Mouse (Mus musculus): ENCODE measurements at regions not wholly inside any gene's neighbourhood (a gene's known extent, or its start where the extent isn't known, plus 50 kb on each side); places are given as distances from the start of the nearest gene placed in this dataset.

DNA sequence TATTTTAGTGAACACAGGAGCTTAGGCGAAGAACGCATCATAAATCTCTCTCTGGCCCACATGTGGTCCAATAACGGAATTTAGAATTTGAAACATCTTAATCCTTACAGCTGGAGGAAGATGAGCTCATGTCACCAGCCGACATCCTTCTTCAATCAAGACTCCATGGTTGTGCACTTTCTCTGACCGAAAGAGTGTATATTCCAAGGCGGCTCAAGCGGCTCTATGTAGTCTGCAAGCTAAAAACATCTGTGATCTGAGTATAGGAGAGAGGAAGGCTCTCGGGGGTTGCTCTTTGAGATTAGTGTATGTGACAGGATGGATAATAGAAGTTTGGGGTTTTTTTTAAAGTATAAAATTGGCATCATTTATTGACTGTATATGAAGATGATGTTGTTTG lies 689.9 kb upstream of the Sox9 start:
- Histone ChIP-seq H3K4me3 (no peak overlapping the region), H3K27me3 (ENCODE audit: poor library complexity, severe bottlenecking) (no peaks in the 10 kb centered on the region), H3K9me3 (no peaks in the 10 kb centered on the region), H3K4me1 (peaks cover 14% of the 10 kb centered on the region), H3K36me3 (replicated peaks) (no peaks in the 10 kb centered on the region), H3K27ac (no peak overlapping the region)
- WGBS: 87% methylated on average over 8 of the region's 8 CpGs
- no peak for DNase-seq (ENCODE audit: extremely low spot score, low spot score)

GRCm38 (mm10) chr11:112095009-112095408 lies 687.0 kb upstream of the Sox9 start:
- Histone ChIP-seq H3K4me1 (peaks cover 10% of the 10 kb centered on the region), H3K9me3 (no peaks in the 10 kb centered on the region), H3K27ac (no peak overlapping the region), H3K36me3 (replicated peaks) (no peaks in the 10 kb centered on the region), H3K27me3 (ENCODE audit: poor library complexity, severe bottlenecking) (no peaks in the 10 kb centered on the region), H3K4me3 (no peak overlapping the region)
- 55% methylated on average over 3 of the region's 3 CpGs for WGBS
- DNase-seq (ENCODE audit: extremely low spot score, low spot score): no peak

- no peaks in the 10 kb centered on the region for H3K9me3 ChIP-seq
- no peak for DNase-seq (ENCODE audit: extremely low spot score, low spot score)
- H3K36me3 ChIP-seq (replicated peaks): no peaks in the 10 kb centered on the region
- H3K4me3 ChIP-seq: no peak overlapping the region
- no peaks in the 10 kb centered on the region for H3K27me3 ChIP-seq (ENCODE audit: poor library complexity, severe bottlenecking)
- H3K4me1 ChIP-seq: peaks cover 10% of the 10 kb centered on the region
- 58% methylated on average over 1 of the region's 1 CpGs for WGBS
- no peak overlapping the region for H3K27ac ChIP-seq
Observed at GRCm38 (mm10) chr11:112098161-112098560, 683.9 kb upstream of the Sox9 start.

GRCm38 (mm10) chr11:112103252-112103651 lies 678.8 kb upstream of the Sox9 start:
- no peak overlapping the region for H3K27ac ChIP-seq
- no peak for DNase-seq (ENCODE audit: extremely low spot score, low spot score)
- no peaks in the 10 kb centered on the region for H3K4me1 ChIP-seq
- H3K27me3 ChIP-seq (ENCODE audit: poor library complexity, severe bottlenecking): no peaks in the 10 kb centered on the region
- H3K4me3 ChIP-seq: no peak overlapping the region
- no peaks in the 10 kb centered on the region for H3K36me3 ChIP-seq (replicated peaks)
- no peaks in the 10 kb centered on the region for H3K9me3 ChIP-seq
- WGBS: 83% methylated on average over 2 of the region's 2 CpGs

DNA sequence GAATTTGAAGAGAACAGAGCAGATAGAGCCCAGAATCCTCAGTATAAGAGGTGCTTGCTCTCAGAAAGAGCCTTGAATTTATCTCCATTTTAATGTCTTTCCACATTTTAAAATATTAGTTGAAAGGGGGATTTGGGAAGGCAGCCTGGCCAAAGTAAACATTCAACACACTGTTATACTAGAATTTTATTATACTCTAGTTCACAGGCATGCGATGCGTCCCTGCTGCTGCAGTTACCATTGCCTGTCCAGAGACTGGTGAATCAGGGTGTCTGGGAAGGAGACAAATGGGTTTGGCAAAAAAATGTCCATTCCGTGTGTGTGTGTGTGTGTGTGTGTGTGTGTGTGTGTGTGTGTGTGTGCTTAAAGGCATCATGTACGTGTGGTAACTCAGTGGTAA lies 675.1 kb upstream of the Sox9 start:
- Histone ChIP-seq H3K4me1 (no peaks in the 10 kb centered on the region), H3K4me3 (no peak overlapping the region), H3K36me3 (replicated peaks) (no peaks in the 10 kb centered on the region), H3K9me3 (no peaks in the 10 kb centered on the region), H3K27me3 (ENCODE audit: poor library complexity, severe bottlenecking) (no peaks in the 10 kb centered on the region), H3K27ac (no peak overlapping the region)
- no peak for DNase-seq (ENCODE audit: extremely low spot score, low spot score)
- WGBS: 91% methylated on average over 4 of the region's 4 CpGs

- Histone ChIP-seq H3K27me3 (ENCODE audit: poor library complexity, severe bottlenecking) (no peaks in the 10 kb centered on the region), H3K27ac (no peak overlapping the region), H3K9me3 (no peaks in the 10 kb centered on the region), H3K4me1 (no peaks in the 10 kb centered on the region), H3K4me3 (no peak overlapping the region), H3K36me3 (replicated peaks) (no peaks in the 10 kb centered on the region)
- no peak for DNase-seq (ENCODE audit: extremely low spot score, low spot score)
- WGBS: 91% methylated on average over 7 of the region's 7 CpGs
Observed at GRCm38 (mm10) chr11:112107314-112107713, 674.7 kb upstream of the Sox9 start.

GRCm38 (mm10) chr11:112121026-112121425 lies 661.0 kb upstream of the Sox9 start:
- H3K9me3 ChIP-seq: no peaks in the 10 kb centered on the region
- DNase-seq (ENCODE audit: extremely low spot score, low spot score): no peak
- WGBS: 93% methylated on average over 6 of the region's 6 CpGs
- H3K27ac ChIP-seq: no peak overlapping the region
- H3K27me3 ChIP-seq (ENCODE audit: poor library complexity, severe bottlenecking): no peaks in the 10 kb centered on the region
- H3K36me3 ChIP-seq (replicated peaks): no peaks in the 10 kb centered on the region
- 0 out of 2 replicates have a peak, but pooled peaks cover 3% of the 10 kb centered on the region for H3K4me1 ChIP-seq
- no peak overlapping the region for H3K4me3 ChIP-seq

DNA sequence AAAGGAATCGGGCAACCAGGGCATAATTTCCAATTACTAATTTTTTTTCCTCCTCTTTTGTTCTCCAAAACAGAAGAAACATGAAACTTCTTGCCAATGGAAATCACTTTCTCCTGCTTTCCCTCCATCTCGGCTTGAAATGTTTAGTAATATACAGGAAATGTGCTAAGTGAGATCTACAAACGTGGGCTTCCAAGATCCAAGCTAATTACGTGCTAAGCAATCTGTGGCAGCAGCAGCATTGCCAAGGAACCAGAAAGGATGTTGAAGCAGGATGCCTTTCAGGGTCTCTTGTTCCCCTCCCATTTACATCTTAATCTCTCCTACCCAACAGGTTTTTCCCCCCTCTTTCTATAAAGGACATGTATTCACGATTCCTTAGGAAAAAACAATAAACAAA lies 660.2 kb upstream of the Sox9 start:
- Histone ChIP-seq H3K27ac (no peak overlapping the region), H3K36me3 (replicated peaks) (no peaks in the 10 kb centered on the region), H3K4me3 (no peak overlapping the region), H3K9me3 (no peaks in the 10 kb centered on the region), H3K27me3 (ENCODE audit: poor library complexity, severe bottlenecking) (no peaks in the 10 kb centered on the region), H3K4me1 (0 out of 2 replicates have a peak, but pooled peaks cover 3% of the 10 kb centered on the region)
- WGBS: 72% methylated on average over 5 of the region's 5 CpGs
- DNase-seq (ENCODE audit: extremely low spot score, low spot score): no peak

GRCm38 (mm10) chr11:112125249-112125933 lies 656.6 kb upstream of the Sox9 start:
- WGBS: 93% methylated on average over 12 of the region's 12 CpGs
- H3K4me3 ChIP-seq: no peak overlapping the region

GRCm38 (mm10) chr11:112130090-112130489 lies 651.9 kb upstream of the Sox9 start:
- Histone ChIP-seq H3K4me3 (no peak overlapping the region), H3K27me3 (ENCODE audit: poor library complexity, severe bottlenecking) (no peaks in the 10 kb centered on the region)
- WGBS: 85% methylated on average over 4 of the region's 4 CpGs

More at GRCm38 (mm10) chr11:112125249-112125933, 656.6 kb upstream of the Sox9 start:
- no peak for DNase-seq (ENCODE audit: extremely low spot score, low spot score)
- Histone ChIP-seq H3K27ac (no peak overlapping the region), H3K4me1 (0 out of 2 replicates have a peak, but pooled peaks cover 3% of the 10 kb centered on the region), H3K27me3 (ENCODE audit: poor library complexity, severe bottlenecking) (no peaks in the 10 kb centered on the region), H3K36me3 (replicated peaks) (no peaks in the 10 kb centered on the region), H3K9me3 (no peaks in the 10 kb centered on the region)

GRCm38 (mm10) chr11:112137401-112138020 lies 644.5 kb upstream of the Sox9 start:
- 7% methylated on average over 8 of the region's 8 CpGs for WGBS
- no peak for DNase-seq (ENCODE audit: extremely low spot score, low spot score)
- peaks cover 40% of the 10 kb centered on the region for H3K4me1 ChIP-seq

More at GRCm38 (mm10) chr11:112130090-112130489, 651.9 kb upstream of the Sox9 start:
- no peak for DNase-seq (ENCODE audit: extremely low spot score, low spot score)
- Histone ChIP-seq H3K36me3 (replicated peaks) (no peaks in the 10 kb centered on the region), H3K27ac (no peak overlapping the region), H3K4me1 (no peaks in the 10 kb centered on the region), H3K9me3 (no peaks in the 10 kb centered on the region)

GRCm38 (mm10) chr11:112140058-112140457 lies 642.0 kb upstream of the Sox9 start:
- H3K4me3 ChIP-seq: no peak overlapping the region
- peaks cover 40% of the 10 kb centered on the region for H3K4me1 ChIP-seq
- H3K27ac ChIP-seq: no peak overlapping the region; the same call in 1 of the 2 replicates
- no peaks in the 10 kb centered on the region for H3K9me3 ChIP-seq
- DNase-seq (ENCODE audit: extremely low spot score, low spot score): no peak
- H3K36me3 ChIP-seq (replicated peaks): no peaks in the 10 kb centered on the region
- WGBS: 86% methylated on average over 9 of the region's 9 CpGs
- H3K27me3 ChIP-seq (ENCODE audit: poor library complexity, severe bottlenecking): no peaks in the 10 kb centered on the region

More at GRCm38 (mm10) chr11:112137401-112138020, 644.5 kb upstream of the Sox9 start:
- no peaks in the 10 kb centered on the region for H3K36me3 ChIP-seq (replicated peaks)
- no peaks in the 10 kb centered on the region for H3K27me3 ChIP-seq (ENCODE audit: poor library complexity, severe bottlenecking)
- H3K9me3 ChIP-seq: no peaks in the 10 kb centered on the region
- H3K27ac ChIP-seq: 0 out of 2 replicates have a peak overlapping the region, but pooled peaks have one; percentile 18
- no peak overlapping the region for H3K4me3 ChIP-seq

GRCm38 (mm10) chr11:112140495-112140894 lies 641.5 kb upstream of the Sox9 start:
- H3K4me3 ChIP-seq: no peak overlapping the region

More at GRCm38 (mm10) chr11:112140495-112140894, 641.5 kb upstream of the Sox9 start:
- no peak for DNase-seq (ENCODE audit: extremely low spot score, low spot score)
- H3K27me3 ChIP-seq (ENCODE audit: poor library complexity, severe bottlenecking): no peaks in the 10 kb centered on the region
- WGBS: 86% methylated on average over 4 of the region's 4 CpGs
- no peak overlapping the region for H3K27ac ChIP-seq
- H3K4me1 ChIP-seq: peaks cover 40% of the 10 kb centered on the region
- H3K36me3 ChIP-seq (replicated peaks): no peaks in the 10 kb centered on the region
- H3K9me3 ChIP-seq: no peaks in the 10 kb centered on the region

All from forebrain, embryonic 10.5 days (tissue).